Mouse (Mus musculus) thymus, postnatal 4 days (tissue): ENCODE measurements around the gene Myh11.
"Not testable (repeated sequence)": the region's sequence is repeated elsewhere in the genome, so short reads cannot be mapped to it uniquely, and the experiment has no call there.

ENCODE experiments used
- DNase-seq: peaks from one replicate; pipeline ENCODE4 v3.0.0; 2021

Myh11 gene

GRCm38 (mm10) chr16:14162988-14163416, 128.2 kb downstream of the Myh11 start, which contains the start of the genes Nde1 and Marf1:
TSS of gene Nde1 (plus strand) at chr16:14163275.
TSS of gene Marf1 (minus strand) at chr16:14163351.
- peak; percentile 91 for DNase-seq

- DNase-seq, result no peak
Measured at GRCm38 (mm10) chr16:14160941-14161340, 130.2 kb downstream of the Myh11 start.

DNA sequence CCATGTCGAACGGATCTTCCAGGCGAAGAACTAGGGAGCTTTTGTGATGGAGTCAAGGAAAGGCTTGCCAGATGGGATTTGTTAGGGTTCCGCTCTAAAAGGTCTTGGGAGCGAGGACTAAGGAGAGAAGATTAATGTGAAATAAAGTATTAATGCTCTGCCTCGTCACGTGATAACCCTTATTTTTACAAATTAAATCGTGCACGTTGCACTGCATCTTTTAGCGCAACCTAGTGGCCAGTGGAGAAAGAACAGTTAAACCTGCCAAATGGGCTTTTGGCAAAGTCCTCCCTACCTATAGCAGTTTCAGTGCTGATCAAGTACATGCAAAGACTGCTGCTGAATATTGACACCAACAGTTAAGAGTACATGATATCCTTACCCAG, 131.4 kb downstream of the Myh11 start:
- peak; percentile 78 for DNase-seq

DNA sequence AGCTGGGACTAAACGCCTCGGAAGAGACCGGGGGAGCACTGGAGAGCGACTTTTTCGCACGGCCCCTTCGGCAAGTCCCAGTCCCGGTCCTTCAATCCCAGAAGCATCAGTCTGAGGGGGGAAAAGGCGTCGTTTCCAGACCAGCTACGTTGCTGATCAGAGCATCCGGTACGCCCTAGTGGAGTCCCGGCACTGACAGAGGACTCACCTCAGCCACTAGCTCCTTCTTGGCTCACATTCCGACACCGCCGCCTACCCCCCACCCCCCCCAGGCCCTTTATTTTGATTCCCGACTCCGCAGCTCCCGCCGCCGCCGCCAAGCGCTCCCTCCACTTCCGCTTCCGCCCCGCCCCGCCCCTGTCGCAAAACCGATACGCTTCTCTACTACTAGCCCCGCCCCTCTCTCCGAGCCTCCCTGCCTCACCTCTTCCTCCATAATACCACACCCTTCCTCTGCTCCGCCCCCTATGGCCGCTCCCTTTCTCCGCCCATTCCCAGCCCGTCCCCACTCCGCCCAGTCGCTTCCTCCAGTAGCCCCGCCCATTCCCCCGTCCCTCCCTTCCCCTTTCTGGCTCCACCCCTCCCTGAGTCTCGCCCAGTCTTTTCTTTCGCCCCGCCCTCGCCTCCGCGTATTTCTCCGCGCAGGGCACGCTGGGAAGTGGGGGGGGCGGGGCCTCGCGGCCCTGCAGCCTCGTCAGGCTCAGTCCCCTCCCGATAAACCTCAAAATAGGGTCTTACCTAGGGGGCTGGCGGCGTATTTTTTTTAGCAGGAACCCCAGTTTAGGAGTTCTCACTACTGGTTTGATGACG, 132.0 kb downstream of the Myh11 start:
- peak; percentile 99 for DNase-seq

GRCm38 (mm10) chr16:14158536-14158935, 132.6 kb downstream of the Myh11 start:
- DNase-seq, result no peak

DNA sequence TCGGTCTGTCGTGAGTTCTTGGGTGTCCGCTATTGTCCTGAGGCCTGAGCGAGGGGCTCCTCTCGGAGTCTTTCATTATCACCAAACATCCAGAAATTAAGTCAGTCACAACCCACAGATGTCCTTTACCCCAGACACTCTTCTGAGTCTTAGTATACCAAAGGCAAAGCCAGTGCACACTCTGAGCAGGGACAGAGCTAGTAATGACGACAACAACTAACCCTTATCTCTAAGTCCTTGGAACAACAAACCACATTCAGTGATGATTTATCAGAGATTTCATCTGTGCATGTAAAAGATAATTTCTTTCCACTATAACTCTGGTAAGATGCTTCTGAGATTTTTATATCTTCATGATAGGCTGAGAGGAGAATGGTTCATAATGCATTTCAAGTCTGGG, 134.9 kb downstream of the Myh11 start:
- no peak for DNase-seq

GRCm38 (mm10) chr16:14155638-14156037, 135.5 kb downstream of the Myh11 start:
- not testable (repeated sequence) for DNase-seq

DNA sequence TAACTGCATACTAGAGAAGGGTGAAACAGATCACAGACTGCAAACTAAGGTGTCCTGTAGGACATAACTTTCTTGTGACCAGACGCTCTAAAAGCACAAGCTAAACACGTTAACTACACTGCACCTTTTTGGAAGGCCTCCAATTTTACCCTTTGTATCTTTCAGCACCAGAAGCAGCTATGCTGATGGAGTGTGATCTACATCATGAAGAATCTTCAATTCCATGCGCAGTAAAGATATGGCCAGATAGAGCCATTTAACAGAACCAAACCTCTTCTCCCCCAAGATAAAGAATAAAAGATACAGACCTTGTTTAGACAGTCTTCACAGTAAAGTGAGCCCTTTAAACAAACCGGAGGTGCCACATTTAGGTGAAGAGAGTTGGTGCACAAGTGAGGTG, 139.5 kb downstream of the Myh11 start:
- no peak for DNase-seq

DNA sequence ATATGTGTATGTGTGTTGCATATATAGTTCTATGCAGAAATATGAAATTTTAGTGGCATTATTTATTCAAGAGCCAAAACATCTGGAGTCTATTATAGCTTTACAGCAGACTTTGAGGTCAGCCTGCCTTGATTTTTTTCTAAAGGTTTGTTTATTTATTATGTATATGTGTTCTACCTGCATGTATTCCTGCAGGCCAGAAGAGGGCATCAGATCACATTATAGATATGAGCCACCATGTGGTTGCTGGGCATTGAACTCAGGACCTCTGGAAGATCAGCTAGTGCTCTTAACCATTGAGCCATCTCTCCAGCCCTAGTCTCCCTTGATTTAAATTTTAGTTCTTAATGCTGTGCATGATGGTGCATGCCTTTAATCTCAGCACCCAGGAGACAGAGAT, 143.5 kb downstream of the Myh11 start:
- no peak for DNase-seq
